Mouse (Mus musculus): ENCODE data around the gene Thyn1.

The Thyn1 gene

GRCm38 (mm10) chr9:27030763-27031100 is 31.2 kb downstream of the Thyn1 start:
- DNase-seq: no peak

GRCm38 (mm10) chr9:27043892-27044291 is 44.4 kb downstream of the Thyn1 start:
- DNase-seq: no peak

- DNase-seq: no peak
Observed at GRCm38 (mm10) chr9:27049492-27049891, 50.0 kb downstream of the Thyn1 start.
